In genomic region chr5:30155821-30156629, GRCm38 (mm10) we compare ENCODE assay signal across 9 mouse cellular contexts. TPM values are rescaled to one million over a fixed set of nuclear protein-coding genes. Genes with fewer than 3 reads are reported as not detected.
DNase-seq lines count a peak whose midpoint lies in the region; ATAC-seq lines count a peak whose summit lies in the region.
"Had no signal": no experiment of that assay in that cellular context is flagged by ENCODE, and none has a peak within 500 bp of the region (broad histone marks: within the 10 kb centered on the region; RNA-seq: fewer than 3 reads in every experiment).

No protein-coding gene starts in this region.

- 29% methylated on average over 13 of the region's 13 CpGs for WGBS in kidney, embryonic 15.5 days

- ATAC-seq in kidney, embryonic 15.5 days (replicated peaks; ENCODE audit: low FRiP score) = no peak

- peak overlapping the region; percentile 93 for H3K27ac ChIP-seq in kidney, embryonic 15.5 days

- H3K36me3 ChIP-seq in kidney, embryonic 15.5 days = no peaks in the 10 kb centered on the region
- peaks cover 18% of the 10 kb centered on the region for H3K36me3 ChIP-seq in megakaryocyte, embryonic 14.5 days (replicated peaks; ENCODE audit: low read length)

- no peak for DNase-seq in kidney, postnatal 14 days
- peak; percentile 9 for DNase-seq in MN1 (ENCODE audit: low spot score)
- peak; percentile 1 for DNase-seq in forelimb bud, embryonic 11.5 days (ENCODE audit: low read depth, low spot score)
- DNase-seq in adrenal gland, postnatal 25 days = no peak
- DNase-seq in urinary bladder, postnatal 10 days (ENCODE audit: low spot score) = no peak
- no peak for DNase-seq in cerebellum, postnatal 10 days

- peak overlapping the region; percentile 92 for H3K9ac ChIP-seq in kidney, embryonic 15.5 days

- H3K9me3 ChIP-seq in kidney, embryonic 15.5 days (replicated peaks) = no peaks in the 10 kb centered on the region
- no peaks in the 10 kb centered on the region for H3K9me3 ChIP-seq in megakaryocyte, embryonic 14.5 days

- peak overlapping the region; percentile 98 for H3K4me3 ChIP-seq in kidney, embryonic 15.5 days (replicated peaks)
- peak overlapping the region; percentile 99 for H3K4me3 ChIP-seq in megakaryocyte, embryonic 14.5 days (replicated peaks)

- H3K4me1 ChIP-seq in kidney, embryonic 15.5 days = peaks cover 21% of the 10 kb centered on the region
- peaks cover 41% of the 10 kb centered on the region for H3K4me1 ChIP-seq in megakaryocyte, embryonic 14.5 days

- H3K27me3 ChIP-seq in kidney, embryonic 15.5 days = no peaks in the 10 kb centered on the region
- H3K27me3 ChIP-seq in megakaryocyte, embryonic 14.5 days (replicated peaks) = no peaks in the 10 kb centered on the region

- H3K4me2 ChIP-seq in kidney, embryonic 15.5 days = peak overlapping the region; percentile 65

RNA-seq across cellular contexts. Expression of gene Hadhb, which starts 1.0 kb away (rescaled TPM):
- 157 TPM in 2 replicates for polyA plus RNA-seq in kidney, embryonic 15.5 days (2015; fragmentation: Nextera tagmentation; extraction: Ambion mirVana)
- polyA plus RNA-seq in megakaryocyte, embryonic 14.5 days (2012; ENCODE audit: insufficient read depth, low replicate concordance) = 5.2 and 30.8 TPM in 2 replicates
- total RNA-seq in adrenal gland, postnatal 25 days (2021) = 681 and 777 TPM in 2 replicates

RNA-seq across cellular contexts. Expression of gene Hadha, which starts 1.1 kb away (rescaled TPM):
- 149 and 156 TPM in 2 replicates for polyA plus RNA-seq in kidney, embryonic 15.5 days (2015; fragmentation: Nextera tagmentation; extraction: Ambion mirVana)
- polyA plus RNA-seq in megakaryocyte, embryonic 14.5 days (2012; ENCODE audit: insufficient read depth, low replicate concordance) = 31.6 and 38.2 TPM in 2 replicates
- 473 and 483 TPM in 2 replicates for total RNA-seq in adrenal gland, postnatal 25 days (2021)

RNA-seq across cellular contexts. Expression of gene Adgrf3, which starts 49.5 kb away (rescaled TPM):
- 0.17 and 0.26 TPM in 2 replicates for polyA plus RNA-seq in kidney, embryonic 15.5 days (2015; fragmentation: Nextera tagmentation; extraction: Ambion mirVana)
- not detected in 2 replicates for polyA plus RNA-seq in megakaryocyte, embryonic 14.5 days (2012; ENCODE audit: insufficient read depth, low replicate concordance)
- not detected in 2 replicates for total RNA-seq in adrenal gland, postnatal 25 days (2021)
- total RNA-seq: common myeloid progenitor, adult 5-6 weeks had no signal

RNA-seq across cellular contexts. Expression of gene 3110082J24Rik, which starts 50.1 kb away (rescaled TPM):
- not detected in 2 replicates for polyA plus RNA-seq in kidney, embryonic 15.5 days (2015; fragmentation: Nextera tagmentation; extraction: Ambion mirVana)
- polyA plus RNA-seq in megakaryocyte, embryonic 14.5 days (2012; ENCODE audit: insufficient read depth, low replicate concordance) = not detected in 2 replicates
- not detected in 2 replicates for total RNA-seq in adrenal gland, postnatal 25 days (2021)
- total RNA-seq: common myeloid progenitor, adult 5-6 weeks had no signal

RNA-seq across cellular contexts. Expression of gene Garem2, which starts 51.1 kb away (rescaled TPM):
- polyA plus RNA-seq in kidney, embryonic 15.5 days (2015; fragmentation: Nextera tagmentation; extraction: Ambion mirVana) = 0.55 and 0.62 TPM in 2 replicates
- polyA plus RNA-seq in megakaryocyte, embryonic 14.5 days (2012; ENCODE audit: insufficient read depth, low replicate concordance) = 0.44 and 0.56 TPM in 2 replicates
- total RNA-seq in adrenal gland, postnatal 25 days (2021) = 0.09 TPM in 1 of 2 replicates, not detected in the other
- total RNA-seq: common myeloid progenitor, adult 5-6 weeks had no signal

Comparison
In these comparisons a context has a peak if more than half of its experiments do, and no peak if none do; other contexts are left out.
1. DNase-seq: peak in MN1 (single experiment) and forelimb bud, embryonic 11.5 days (single experiment); none in kidney, postnatal 14 days (single experiment), adrenal gland, postnatal 25 days (single experiment), urinary bladder, postnatal 10 days (single experiment) and cerebellum, postnatal 10 days (0 of 2).